Mouse (Mus musculus) small intestine, adult 2 months (tissue): ENCODE measurements around the gene Clec18a. TPM values are rescaled to one million over a fixed set of nuclear protein-coding genes. Genes with fewer than 3 reads are reported as not detected.

Experiments
- H3K27ac ChIP-seq: fragments of 200-500 bp; 2 replicates; pipeline ENCODE4 v1.5.1; 2012; ENCODE audit warnings: low read depth, low read length, control low read depth, inconsistent platforms; ENCODE audit not compliant: insufficient read depth
- H3K27me3 ChIP-seq: fragments of 200-500 bp; 2 replicates; pipeline ENCODE4 v1.6.1; 2012; ENCODE audit warnings: mild to moderate bottlenecking, moderate library complexity, low read length, inconsistent platforms; ENCODE audit not compliant: control insufficient read depth, insufficient read depth
- H3K36me3 ChIP-seq: fragments of 200-500 bp; 2 replicates; pipeline ENCODE4 v1.6.1; 2012; ENCODE audit warnings: mild to moderate bottlenecking, low read length, control low read depth, inconsistent platforms; ENCODE audit not compliant: control insufficient read depth, insufficient read depth
- H3K4me1 ChIP-seq: fragments of 200-500 bp; 2 replicates; pipeline ENCODE4 v1.6.1; 2012; ENCODE audit warnings: low read length, inconsistent platforms, mixed read lengths; ENCODE audit not compliant: control insufficient read depth, insufficient read depth, insufficient read length
- H3K4me3 ChIP-seq: fragments of 200-500 bp; 2 replicates; pipeline ENCODE4 v1.5.1; 2012; ENCODE audit warnings: low read depth, mild to moderate bottlenecking, control low read depth, inconsistent platforms, low read length, moderate library complexity
- CTCF ChIP-seq: fragments of 200-500 bp; IDR thresholded peaks from 2 replicates; pipeline ENCODE4 v1.5.1; 2012; ENCODE audit warnings: low read depth, mild to moderate bottlenecking, control low read depth, inconsistent platforms, low read length, moderate library complexity, mixed read lengths; ENCODE audit not compliant: insufficient replicate concordance, insufficient read length; ENCODE audit errors: extremely low read depth
- POLR2A ChIP-seq: fragments of 200-500 bp; IDR thresholded peaks from 2 replicates; pipeline ENCODE4 v1.6.1; 2012; ENCODE audit warnings: low read depth, mild to moderate bottlenecking, control low read depth, inconsistent platforms, low read length, moderate library complexity
- WGBS: fragments of 180-500 bp; shearing (Covaris S2); methylation state at CpG from one replicate; pipeline ENCODE4 v1.1.7; 2018; 5-methylcytosine and 5-hydroxymethylcytosine counted together
- polyA plus RNA-seq: library from polyadenylated mRNA; depleted of rRNA; stranded (reverse); fragments of >200 nt; gene quantifications from 2 replicates; pipeline ENCODE4 v1.2.3, GENCODE M21; 2012

The Clec18a gene
- polyA plus RNA-seq, 1 experiment, result not detected

DNA sequence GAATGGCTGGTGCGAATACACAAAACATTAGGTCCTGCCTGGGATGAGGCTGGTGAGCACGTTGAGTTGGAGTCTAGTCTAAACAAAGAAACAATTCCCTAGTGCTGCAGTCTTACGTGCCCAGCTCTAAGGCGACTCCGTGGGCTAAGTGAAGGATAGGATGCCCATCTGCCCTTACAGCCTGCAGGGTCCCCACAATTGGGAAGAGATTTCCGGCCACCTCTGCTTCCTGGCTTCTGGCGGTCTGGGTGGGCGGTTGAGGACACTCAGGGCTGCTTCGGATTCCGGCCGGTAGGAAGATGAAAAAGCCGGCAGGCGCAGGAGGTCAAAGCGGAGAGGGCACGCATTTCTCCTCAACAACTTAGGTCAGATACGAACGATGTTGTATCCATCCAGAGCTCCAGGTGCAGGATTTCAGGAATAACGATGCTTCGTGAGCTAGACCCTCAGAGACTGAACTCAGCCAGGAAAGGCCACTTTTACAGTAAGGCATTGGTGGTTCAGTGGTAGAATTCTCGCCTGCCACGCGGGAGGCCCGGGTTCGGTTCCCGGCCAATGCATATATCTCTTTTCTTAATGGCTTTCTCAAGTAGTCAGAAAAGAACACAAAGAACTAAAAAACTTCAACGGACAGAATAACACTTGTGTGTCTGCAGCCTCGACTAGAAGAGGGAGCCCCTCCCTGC, 30.0 kb downstream of the Clec18a start:
- H3K27ac ChIP-seq, result no peak overlapping the region
- peaks cover 12% of the 10 kb centered on the region; the same call in 1 of the 2 replicates for H3K4me1 ChIP-seq
- no peaks in the 10 kb centered on the region for H3K36me3 ChIP-seq
- no peaks in the 10 kb centered on the region for H3K27me3 ChIP-seq
- peak overlapping the region; percentile 76 for H3K4me3 ChIP-seq
- WGBS, result under 1% methylated on average over 27 of the region's 27 CpGs
- TF ChIP-seq CTCF (no peak), POLR2A (0 out of 2 replicates have a peak, but pooled peaks have one; percentile 14)

DNA sequence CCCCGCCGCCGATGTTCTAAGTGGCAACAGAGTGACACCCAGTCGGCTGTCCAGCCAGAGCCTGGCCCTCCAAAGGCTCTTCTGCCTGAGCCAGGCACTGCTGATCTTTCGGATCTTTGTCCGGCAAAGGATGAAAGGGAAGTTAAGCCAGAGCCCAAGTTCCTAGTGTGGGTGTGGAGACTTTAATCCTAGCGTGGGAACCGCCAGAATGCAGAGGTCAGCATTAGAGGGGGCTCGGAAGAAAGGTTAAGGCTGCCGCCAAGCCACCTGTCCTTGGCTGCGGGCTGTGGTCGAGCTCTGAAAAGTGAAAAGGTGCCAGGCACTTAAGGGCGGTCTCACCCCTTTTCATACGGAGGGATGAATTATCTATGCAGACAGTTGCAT, 30.5 kb downstream of the Clec18a start:
- H3K4me3 ChIP-seq, result peak overlapping the region; percentile 76
- peaks cover 17% of the 10 kb centered on the region; the same call in 1 of the 2 replicates for H3K4me1 ChIP-seq
- H3K27me3 ChIP-seq, result no peaks in the 10 kb centered on the region
- 2% methylated on average over 14 of the region's 14 CpGs for WGBS
- no peak overlapping the region for H3K27ac ChIP-seq
- TF ChIP-seq CTCF (no peak), POLR2A (no peak)
- H3K36me3 ChIP-seq, result no peaks in the 10 kb centered on the region

DNA sequence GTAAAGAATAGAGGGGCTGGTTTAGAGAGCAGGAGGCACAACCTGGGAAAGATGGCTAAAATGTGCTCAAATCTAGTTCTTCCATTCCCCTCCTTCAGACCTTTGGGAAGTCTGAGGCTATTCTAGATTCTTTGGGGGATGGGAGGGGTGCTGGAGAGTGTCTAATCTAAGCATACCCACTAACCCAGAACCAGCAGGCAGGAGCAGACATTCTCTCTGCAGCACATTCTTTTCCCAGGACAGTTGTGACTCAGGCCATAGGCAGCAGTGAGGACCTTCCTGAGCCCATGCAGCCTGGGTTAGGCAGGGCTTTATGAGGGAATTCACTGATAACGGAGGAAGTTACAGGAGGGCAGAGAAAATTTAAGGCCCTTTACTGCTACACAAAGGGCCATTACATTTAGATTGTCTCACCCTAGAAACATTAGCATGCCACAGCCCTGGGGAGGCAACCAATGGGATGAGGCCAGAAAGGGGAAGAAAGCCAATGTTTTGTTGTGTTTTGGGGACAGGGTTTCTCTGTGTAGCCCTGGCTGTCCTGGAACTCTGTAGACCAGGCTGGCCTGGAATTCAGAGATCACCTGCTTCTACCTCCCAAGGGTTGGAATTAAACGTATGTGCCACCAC, 33.2 kb downstream of the Clec18a start:
- peaks cover 17% of the 10 kb centered on the region; the same call in 1 of the 2 replicates for H3K4me1 ChIP-seq
- WGBS, result 27% methylated on average over 2 of the region's 2 CpGs
- H3K27me3 ChIP-seq, result no peaks in the 10 kb centered on the region
- no peak overlapping the region for H3K4me3 ChIP-seq
- H3K27ac ChIP-seq, result no peak overlapping the region
- TF ChIP-seq POLR2A, result no peak
- TF ChIP-seq CTCF, result no peak
- peaks cover 14% of the 10 kb centered on the region for H3K36me3 ChIP-seq

DNA sequence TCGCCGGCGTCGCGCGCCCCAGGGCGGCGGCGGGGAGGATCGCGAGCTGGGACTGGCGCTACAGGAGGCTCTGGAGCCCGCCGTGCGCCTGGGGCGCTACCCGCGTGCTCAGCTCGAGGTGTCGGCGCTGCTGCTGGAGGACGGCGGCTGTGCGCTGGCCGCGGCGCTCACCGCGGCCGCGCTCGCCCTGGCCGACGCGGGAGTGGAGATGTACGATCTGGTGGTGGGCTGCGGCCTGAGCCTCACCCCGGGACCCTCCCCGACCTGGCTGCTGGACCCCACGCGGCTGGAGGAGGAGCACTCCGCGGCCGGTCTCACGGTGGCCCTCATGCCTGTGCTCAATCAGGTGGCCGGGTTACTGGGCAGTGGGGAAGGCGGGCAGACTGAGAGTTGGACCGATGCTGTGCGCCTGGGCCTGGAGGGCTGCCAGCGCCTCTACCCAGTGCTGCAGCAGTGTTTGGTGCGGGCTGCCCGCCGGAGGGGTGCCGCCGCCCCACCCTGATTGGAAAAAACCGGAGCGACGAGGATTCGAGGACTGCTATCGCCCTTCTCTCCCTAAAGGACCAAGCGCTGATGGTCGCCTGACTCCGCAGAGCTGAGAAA, 35.4 kb downstream of the Clec18a start:
- H3K36me3 ChIP-seq, result peaks cover 35% of the 10 kb centered on the region
- WGBS, result under 1% methylated on average over 63 of the region's 63 CpGs
- peak overlapping the region; percentile 70 for H3K27ac ChIP-seq
- H3K4me1 ChIP-seq, result peaks cover 16% of the 10 kb centered on the region; the same call in 1 of the 2 replicates
- no peaks in the 10 kb centered on the region for H3K27me3 ChIP-seq
- no peak for TF ChIP-seq POLR2A
- no peak for TF ChIP-seq CTCF
- peak overlapping the region; percentile 97 for H3K4me3 ChIP-seq

DNA sequence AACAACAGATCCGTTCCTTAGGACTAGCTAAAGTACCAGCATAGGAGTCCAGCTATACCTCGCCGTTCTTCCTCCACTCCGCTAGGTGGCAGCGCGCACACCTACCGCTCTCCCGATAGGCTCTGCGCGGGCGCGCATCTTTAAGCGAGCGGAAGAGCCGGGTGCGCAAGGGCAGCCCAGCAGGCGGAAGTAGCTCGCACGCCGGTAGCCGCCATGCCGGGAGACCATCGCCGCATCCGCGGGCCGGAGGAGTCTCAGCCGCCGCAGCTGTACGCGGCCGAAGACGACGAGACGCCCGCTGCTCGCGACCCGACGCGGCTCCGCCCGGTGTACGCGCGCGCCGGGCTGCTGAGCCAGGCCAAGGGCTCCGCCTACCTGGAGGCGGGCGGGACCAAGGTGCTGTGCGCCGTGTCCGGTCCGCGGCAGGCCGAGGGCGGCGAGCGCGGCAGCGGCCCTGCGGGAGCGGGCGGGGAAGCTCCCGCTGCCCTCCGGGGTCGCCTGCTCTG, 36.0 kb downstream of the Clec18a start, which contains the start of gene Exosc6:
Exosc6 (plus strand) TSS at position 182 of the 506 bp plus-strand sequence.
- H3K27ac ChIP-seq, result peak within 1 kb of the TSS; percentile 70
- TF ChIP-seq CTCF (peak; percentile 87), POLR2A (peak; percentile 59; the same call in 1 of the 2 replicates)

DNA sequence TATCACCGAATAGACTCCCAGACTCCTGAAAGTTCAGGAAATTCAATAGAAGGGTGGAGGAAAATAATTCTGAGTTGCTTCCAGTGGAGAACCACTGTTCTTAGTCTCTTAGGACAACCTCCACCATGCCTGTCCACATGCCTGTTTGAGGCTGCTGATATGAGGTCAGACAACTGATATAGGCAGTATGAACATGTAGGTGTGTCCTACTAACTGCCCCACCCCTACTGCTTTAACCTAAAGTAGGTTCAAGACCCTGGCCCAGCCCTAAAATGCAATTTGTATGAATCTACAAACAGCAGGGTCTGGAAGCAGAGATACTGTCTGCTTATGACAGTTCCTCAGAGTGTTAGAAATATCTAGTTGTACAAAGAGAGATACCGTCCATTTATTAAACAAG, 36.6 kb downstream of the Clec18a start:
- TF ChIP-seq CTCF, result no peak
- TF ChIP-seq POLR2A, result no peak
- Histone ChIP-seq H3K4me1 (peaks cover 6% of the 10 kb centered on the region; the same call in 1 of the 2 replicates), H3K36me3 (peaks cover 43% of the 10 kb centered on the region), H3K27me3 (no peaks in the 10 kb centered on the region), H3K4me3 (no peak overlapping the region), H3K27ac (no peak overlapping the region)
- WGBS, result 64% methylated on average over 2 of the region's 2 CpGs

More for the DNA sequence above, 36.0 kb downstream of the Clec18a start, which contains the start of gene Exosc6:
- WGBS, result under 1% methylated on average over 68 of the region's 68 CpGs
- H3K36me3 ChIP-seq, result peaks cover 39% of the 10 kb centered on the region
- peak within 1 kb of the TSS; percentile 97 for H3K4me3 ChIP-seq
- H3K4me1 ChIP-seq, result peaks cover 12% of the 10 kb centered on the region; the same call in 1 of the 2 replicates
- no peaks in the 10 kb centered on the region for H3K27me3 ChIP-seq
